In genomic region chr15:12119129-12119466, GRCm38 (mm10) we compare ENCODE assay signal across 7 mouse cellular contexts. TPM values are rescaled to one million over a fixed set of nuclear protein-coding genes. Genes with fewer than 3 reads are reported as not detected.
DNase-seq lines count a peak whose midpoint lies in the region; ATAC-seq and TF ChIP-seq lines count a peak whose summit lies in the region.

No protein-coding gene starts in this region.

- TF ChIP-seq CTCF in small intestine, adult 2 months (IDR thresholded peaks at IDR 0.05; ENCODE audit: extremely low read depth, insufficient read length, insufficient replicate concordance, low read depth, low read length): no peak

- 4% methylated on average over 7 of the region's 7 CpGs for WGBS in lung, embryonic 15.5 days
- WGBS in embryonic facial prominence, embryonic 15.5 days: 7% methylated on average over 7 of the region's 7 CpGs
- WGBS in limb, embryonic 11.5 days: 9% methylated on average over 7 of the region's 7 CpGs
- WGBS in small intestine, adult 2 months: 3% methylated on average over 7 of the region's 7 CpGs

- H3K4me3 ChIP-seq in lung, embryonic 15.5 days: peak overlapping the region; percentile 96
- peak overlapping the region; percentile 80 for H3K4me3 ChIP-seq in embryonic facial prominence, embryonic 15.5 days (replicated peaks)
- peak overlapping the region; percentile 61 for H3K4me3 ChIP-seq in limb, embryonic 11.5 days (ENCODE audit: low read depth, low read length)
- peak overlapping the region; percentile 93 for H3K4me3 ChIP-seq in small intestine, adult 2 months (ENCODE audit: low read depth, low read length)

- TF ChIP-seq POLR2A in small intestine, adult 2 months (IDR thresholded peaks at IDR 0.05; ENCODE audit: low read depth, low read length): no peak

- H3K27me3 ChIP-seq in lung, embryonic 15.5 days: no peaks in the 10 kb centered on the region
- H3K27me3 ChIP-seq in embryonic facial prominence, embryonic 15.5 days: no peaks in the 10 kb centered on the region
- no peaks in the 10 kb centered on the region for H3K27me3 ChIP-seq in limb, embryonic 11.5 days (ENCODE audit: control insufficient read depth, insufficient read depth, low read length)
- H3K27me3 ChIP-seq in small intestine, adult 2 months (ENCODE audit: control insufficient read depth, insufficient read depth, low read length): no peaks in the 10 kb centered on the region

- DNase-seq in lung, postnatal 4 days: no peak
- peak; percentile 58 for DNase-seq in limb, embryonic 11.5 days (ENCODE audit: low spot score)
- DNase-seq in natural killer cell, adult 2 months (ENCODE audit: low spot score in 2 of 2): no peak

- no peaks in the 10 kb centered on the region for H3K36me3 ChIP-seq in lung, embryonic 15.5 days
- H3K36me3 ChIP-seq in embryonic facial prominence, embryonic 15.5 days: no peaks in the 10 kb centered on the region
- no peaks in the 10 kb centered on the region for H3K36me3 ChIP-seq in limb, embryonic 11.5 days (ENCODE audit: control insufficient read depth, insufficient read depth, low read length)
- no peaks in the 10 kb centered on the region for H3K36me3 ChIP-seq in small intestine, adult 2 months (ENCODE audit: control insufficient read depth, insufficient read depth, low read length)

- no peaks in the 10 kb centered on the region for H3K9me3 ChIP-seq in lung, embryonic 15.5 days
- no peaks in the 10 kb centered on the region for H3K9me3 ChIP-seq in embryonic facial prominence, embryonic 15.5 days (replicated peaks)
- H3K9me3 ChIP-seq in limb, embryonic 11.5 days (ENCODE audit: control insufficient read depth, low read length): no peaks in the 10 kb centered on the region

- no peak for ATAC-seq in lung, embryonic 15.5 days (ENCODE audit: borderline replicate concordance, extremely low read depth, low FRiP score, low TSS enrichment)
- no peak for ATAC-seq in embryonic facial prominence, embryonic 15.5 days (ENCODE audit: insufficient number of reproducible peaks, low FRiP score, low TSS enrichment, low read depth)
- ATAC-seq in limb, embryonic 11.5 days (ENCODE audit: insufficient number of reproducible peaks, low FRiP score, low TSS enrichment, low read depth): no peak
- ATAC-seq in cerebellum, adult (ENCODE audit: insufficient number of reproducible peaks, low FRiP score, low TSS enrichment): no peak

- peak overlapping the region; percentile 61 for H3K4me2 ChIP-seq in lung, embryonic 15.5 days
- H3K4me2 ChIP-seq in embryonic facial prominence, embryonic 15.5 days (replicated peaks): peak overlapping the region; percentile 69
- H3K4me2 ChIP-seq in limb, embryonic 11.5 days (ENCODE audit: low read depth, severe bottlenecking): peak overlapping the region; percentile 57

- peak overlapping the region; percentile 98 for H3K9ac ChIP-seq in lung, embryonic 15.5 days
- H3K9ac ChIP-seq in embryonic facial prominence, embryonic 15.5 days: peak overlapping the region; percentile 99
- H3K9ac ChIP-seq in limb, embryonic 11.5 days (ENCODE audit: low read length): peak overlapping the region; percentile 92

- 0 out of 2 replicates have a peak overlapping the region, but pooled peaks have one; percentile 93 for H3K27ac ChIP-seq in lung, embryonic 15.5 days
- peak overlapping the region; percentile 85 for H3K27ac ChIP-seq in embryonic facial prominence, embryonic 15.5 days (replicated peaks)
- no peak overlapping the region for H3K27ac ChIP-seq in limb, embryonic 11.5 days (replicated peaks; ENCODE audit: low read depth, low read length)
- H3K27ac ChIP-seq in small intestine, adult 2 months (ENCODE audit: insufficient read depth, low read depth, low read length): no peak overlapping the region

- H3K4me1 ChIP-seq in lung, embryonic 15.5 days: peaks cover 19% of the 10 kb centered on the region; the same call in 1 of the 2 replicates
- peaks cover 15% of the 10 kb centered on the region for H3K4me1 ChIP-seq in embryonic facial prominence, embryonic 15.5 days
- H3K4me1 ChIP-seq in limb, embryonic 11.5 days (ENCODE audit: control insufficient read depth, insufficient read depth, low read length): no peaks in the 10 kb centered on the region
- no peaks in the 10 kb centered on the region for H3K4me1 ChIP-seq in small intestine, adult 2 months (ENCODE audit: control insufficient read depth, insufficient read depth, insufficient read length, low read length)

RNA-seq across cellular contexts. Expression of gene Zfr, which starts 1.5 kb away (rescaled TPM):
- polyA plus RNA-seq in lung, embryonic 15.5 days (2015; fragmentation: Nextera tagmentation; extraction: Ambion mirVana): 110 and 120 TPM in 2 replicates
- polyA plus RNA-seq in embryonic facial prominence, embryonic 15.5 days (2015; fragmentation: Nextera tagmentation; extraction: Ambion mirVana): 114 and 129 TPM in 2 replicates
- 128 and 135 TPM in 2 replicates for polyA plus RNA-seq in limb, embryonic 11.5 days (2014; fragmentation: Nextera tagmentation; extraction: Ambion mirVana)
- polyA plus RNA-seq in small intestine, adult 2 months (2012; rRNA removed): 93.8 and 145 TPM in 2 replicates

Comparison
In these comparisons a context has a peak if more than half of its experiments do, and no peak if none do; other contexts are left out.
1. H3K27ac ChIP-seq: peak in lung, embryonic 15.5 days (single experiment) and embryonic facial prominence, embryonic 15.5 days (single experiment); none in limb, embryonic 11.5 days (single experiment) and small intestine, adult 2 months (single experiment).
2. Peak in every context shown above with its lines, with median percentiles within 50 percentile points of each other: H3K4me2 ChIP-seq, H3K4me3 ChIP-seq and H3K9ac ChIP-seq.